Mouse (Mus musculus): ENCODE measurements at regions not wholly inside any gene's neighbourhood (a gene's known extent, or its start where the extent isn't known, plus 50 kb on each side); places are given as distances from the start of the nearest gene placed in this dataset.

GRCm38 (mm10) chr17:78023507-78024355 is 176.3 kb upstream of the Crim1 start:
- TF ChIP-seq USF2 (conservative IDR thresholded peaks at IDR 0.05; ENCODE audit: low read depth, low read length) (no peak), MYC (IDR thresholded peaks at IDR 0.05; ENCODE audit: low read depth, low read length) (no peak)
- H3K4me1 ChIP-seq (ENCODE audit: control insufficient read depth in 1 of 2, insufficient read depth in 2 of 2), result no peaks in the 10 kb centered on the region
- in situ Hi-C loops (cut with MboI; ENCODE audit: low pct_ligation_motif_present, low pct_unique_long_range_greater_than_20kb, low sequenced_read_pairs) (no loop called here), dilution Hi-C loops (cut with MboI; ENCODE audit: extremely low pct_ligation_motif_present, extremely low pct_unique_long_range_greater_than_20kb, low sequenced_read_pairs) (no loop called here)
- H3K9ac ChIP-seq (ENCODE audit: insufficient read depth, low read depth), result no peak overlapping the region
- no peak for DNase-seq (ENCODE audit: extremely low read depth)
- no peaks in the 10 kb centered on the region for H3K79me2 ChIP-seq (replicated peaks; ENCODE audit: control insufficient read depth, extremely low read depth, insufficient read depth, poor library complexity, severe bottlenecking)
- H3K27me3 ChIP-seq (replicated peaks), result no peaks in the 10 kb centered on the region
- H3K4me2 ChIP-seq (ENCODE audit: insufficient read depth, low read depth, poor library complexity, severe bottlenecking), result no peak overlapping the region
- no peaks in the 10 kb centered on the region for H3K9me3 ChIP-seq (replicated peaks; ENCODE audit: low read length)
- H3K27ac ChIP-seq (ENCODE audit: insufficient read depth, low read depth), result no peak overlapping the region
- H3K36me3 ChIP-seq (replicated peaks in 1 of 2; ENCODE audit: control insufficient read depth in 1 of 2, insufficient read depth in 1 of 2, low read length in 1 of 2), result no peaks in the 10 kb centered on the region
- H3K4me3 ChIP-seq (replicated peaks in 1 of 3; ENCODE audit: low read depth in 2 of 3, low read length in 2 of 3, poor library complexity in 1 of 3), result no peak overlapping the region

GRCm38 (mm10) chr17:78024356-78024723 is 175.7 kb upstream of the Crim1 start:
- no peaks in the 10 kb centered on the region for H3K4me1 ChIP-seq (ENCODE audit: control insufficient read depth in 1 of 2, insufficient read depth in 2 of 2)
- no peak for TF ChIP-seq RAD21 (IDR thresholded peaks at IDR 0.05; ENCODE audit: low read depth, low read length)
- no peak for TF ChIP-seq IRF4 (IDR thresholded peaks at IDR 0.05; ENCODE audit: low read depth, low read length)
- TF ChIP-seq MAZ (IDR thresholded peaks at IDR 0.05; ENCODE audit: low read depth, low read length), result no peak
- no peak for TF ChIP-seq BHLHE40 (IDR thresholded peaks at IDR 0.05; ENCODE audit: low read depth, low read length)
- no peak for TF ChIP-seq USF2 (conservative IDR thresholded peaks at IDR 0.05; ENCODE audit: low read depth, low read length)
- no peak for TF ChIP-seq ZMIZ1 (IDR thresholded peaks at IDR 0.05; ENCODE audit: low read depth, low read length)
- no peak for TF ChIP-seq ZKSCAN1 (IDR thresholded peaks at IDR 0.05; ENCODE audit: borderline replicate concordance, low read depth, low read length)
- TF ChIP-seq ZC3H11A (IDR thresholded peaks at IDR 0.05; ENCODE audit: low read depth, low read length), result no peak
- no peak for TF ChIP-seq SIN3A (IDR thresholded peaks at IDR 0.05; ENCODE audit: low read length)
- TF ChIP-seq MAX (IDR thresholded peaks at IDR 0.05; ENCODE audit: low read length), result no peak
- no peak for TF ChIP-seq KAT2A (IDR thresholded peaks at IDR 0.05; ENCODE audit: insufficient replicate concordance, low read length)
- no peak for TF ChIP-seq USF1 (IDR thresholded peaks at IDR 0.05; ENCODE audit: low read depth, low read length)
- no peak for TF ChIP-seq TBP (conservative IDR thresholded peaks at IDR 0.05; ENCODE audit: low read depth, low read length)
- no peak for TF ChIP-seq JUND (conservative IDR thresholded peaks at IDR 0.05; ENCODE audit: low read depth, low read length)
- no peak for TF ChIP-seq ZNF384 (IDR thresholded peaks at IDR 0.05; ENCODE audit: low read depth, low read length)
- H3K9me3 ChIP-seq (replicated peaks; ENCODE audit: low read length), result no peaks in the 10 kb centered on the region
- no peaks in the 10 kb centered on the region for H3K27me3 ChIP-seq (replicated peaks)
- no peak overlapping the region for H3K27ac ChIP-seq (ENCODE audit: insufficient read depth, low read depth)
- dilution Hi-C loops (cut with MboI; ENCODE audit: extremely low pct_ligation_motif_present, extremely low pct_unique_long_range_greater_than_20kb, low sequenced_read_pairs) (no loop called here), in situ Hi-C loops (cut with MboI; ENCODE audit: low pct_ligation_motif_present, low pct_unique_long_range_greater_than_20kb, low sequenced_read_pairs) (no loop called here)
- H3K9ac ChIP-seq (ENCODE audit: insufficient read depth, low read depth), result no peak overlapping the region
- no peak overlapping the region for H3K4me2 ChIP-seq (ENCODE audit: insufficient read depth, low read depth, poor library complexity, severe bottlenecking)
- no peak overlapping the region for H3K4me3 ChIP-seq (replicated peaks in 1 of 3; ENCODE audit: low read depth in 2 of 3, low read length in 2 of 3, poor library complexity in 1 of 3)
- no peaks in the 10 kb centered on the region for H3K36me3 ChIP-seq (replicated peaks in 1 of 2; ENCODE audit: control insufficient read depth in 1 of 2, insufficient read depth in 1 of 2, low read length in 1 of 2)
- no peak for DNase-seq (ENCODE audit: extremely low read depth)
- no peaks in the 10 kb centered on the region for H3K79me2 ChIP-seq (replicated peaks; ENCODE audit: control insufficient read depth, extremely low read depth, insufficient read depth, poor library complexity, severe bottlenecking)
